In genomic region chr1:13513761-13514160, GRCm38 (mm10) we compare ENCODE assay signal across 11 mouse cellular contexts.
A peak's percentile ranks its signal among the peaks of the same experiment; 100 is the strongest.
DNase-seq lines count a peak whose midpoint lies in the region; ATAC-seq and TF ChIP-seq lines count a peak whose summit lies in the region.
"Had no signal": no experiment of that assay in that cellular context is flagged by ENCODE, and none has a peak within 500 bp of the region (broad histone marks: within the 10 kb centered on the region; RNA-seq: fewer than 3 reads in every experiment).

No protein-coding gene starts in this region.

- no peak for TF ChIP-seq CTCF in MEL (IDR thresholded peaks at IDR 0.05 in 2 of 3, conservative IDR thresholded peaks at IDR 0.05 in 1 of 3; ENCODE audit: control insufficient read depth in 1 of 3, insufficient read depth in 1 of 3, low read depth in 2 of 3, low read length in 3 of 3, poor library complexity in 1 of 3, severe bottlenecking in 1 of 3)

- peak in 1 of 2 experiments; percentile 29; a peak in 1 of 4 replicates for TF ChIP-seq POLR2A in MEL (IDR thresholded peaks at IDR 0.05; ENCODE audit: control insufficient read depth in 1 of 2, insufficient read depth in 1 of 2, low read depth in 1 of 2, low read length in 2 of 2, poor library complexity in 1 of 2)

- peak; percentile 70 for DNase-seq in CD4-positive, CD25-positive, alpha-beta regulatory T cell, adult 2 months (ENCODE audit: low read depth, low spot score)
- peak; percentile 95 for DNase-seq in MEL (ENCODE audit: low read depth, low spot score)
- DNase-seq in liver, embryonic 11.5 days (ENCODE audit: low spot score): no peak
- DNase-seq in natural killer cell, adult 2 months (ENCODE audit: low spot score in 2 of 2): peak; percentile 12 to 22
- DNase-seq in left cerebral cortex, adult 9 months (ENCODE audit: low spot score in 2 of 2): no peak
- DNase-seq in layer of hippocampus, postnatal 14 days (ENCODE audit: low spot score in 2 of 2): no peak
- DNase-seq in embryo, embryonic 10 days (ENCODE audit: low spot score): no peak
- DNase-seq: cerebellum, adult 11 months; heart, postnatal 36 days; kidney, postnatal 10 days; lung, postnatal 10 days had no signal

- no peak for TF ChIP-seq RAD21 in MEL (IDR thresholded peaks at IDR 0.05; ENCODE audit: low read depth, low read length)

- 54% methylated on average over 11 of the region's 11 CpGs for WGBS in liver, embryonic 11.5 days

- no peaks in the 10 kb centered on the region for H3K27me3 ChIP-seq in MEL (ENCODE audit: control insufficient read depth in 1 of 2, insufficient read depth in 2 of 2, low read length in 2 of 2)
- H3K27me3 ChIP-seq in liver, embryonic 11.5 days (replicated peaks; ENCODE audit: control insufficient read depth, insufficient read depth, low read length): no peaks in the 10 kb centered on the region

- no peaks in the 10 kb centered on the region for H3K4me1 ChIP-seq in MEL (ENCODE audit: control insufficient read depth in 1 of 2, insufficient read depth in 2 of 2, low read length in 2 of 2)
- no peaks in the 10 kb centered on the region for H3K4me1 ChIP-seq in liver, embryonic 11.5 days (replicated peaks; ENCODE audit: control insufficient read depth, insufficient read depth, low read length)

- peak overlapping the region; percentile 61 to 90 for H3K4me3 ChIP-seq in MEL (ENCODE audit: control insufficient read depth in 1 of 2, insufficient read depth in 1 of 2, low read depth in 2 of 2, low read length in 2 of 2)
- peak overlapping the region; percentile 24; the same call in 1 of the 2 replicates for H3K4me3 ChIP-seq in liver, embryonic 11.5 days (ENCODE audit: low read depth, low read length)

- peak overlapping the region; percentile 58; the same call in 1 of the 2 replicates for H3K27ac ChIP-seq in MEL (ENCODE audit: control insufficient read depth, low read depth, low read length)
- H3K27ac ChIP-seq in liver, embryonic 11.5 days (ENCODE audit: low read depth, low read length): no peak overlapping the region

- ATAC-seq in liver, embryonic 11.5 days (replicated peaks; ENCODE audit: low FRiP score): 0 out of 2 replicates have a peak, but pooled peaks have one; percentile 36

- H3K9ac ChIP-seq in MEL (ENCODE audit: control insufficient read depth, low read depth, low read length, poor library complexity, severe bottlenecking): peak overlapping the region; percentile 71
- H3K9ac ChIP-seq in liver, embryonic 11.5 days (ENCODE audit: low read depth, low read length): no peak overlapping the region

- H3K36me3 ChIP-seq in MEL (ENCODE audit: control insufficient read depth in 1 of 2, insufficient read depth in 2 of 2, low read length in 2 of 2): no peaks in the 10 kb centered on the region
- no peaks in the 10 kb centered on the region for H3K36me3 ChIP-seq in liver, embryonic 11.5 days (ENCODE audit: control insufficient read depth, insufficient read depth, low read length)

- TF ChIP-seq EP300 in MEL (IDR thresholded peaks at IDR 0.05; ENCODE audit: low read depth in 1 of 2, low read length in 2 of 2): peak; percentile 63 to 79

- no peaks in the 10 kb centered on the region; the same call in 1 of the 2 replicates for H3K79me2 ChIP-seq in MEL (ENCODE audit: control insufficient read depth, insufficient read depth, low read length, poor library complexity)

- no peaks in the 10 kb centered on the region for H3K9me3 ChIP-seq in MEL (replicated peaks; ENCODE audit: insufficient read depth, low read length)
- peaks cover 4% of the 10 kb centered on the region; the same call in 1 of the 2 replicates for H3K9me3 ChIP-seq in liver, embryonic 11.5 days (ENCODE audit: control insufficient read depth, low read length)

- peak overlapping the region; percentile 33 for H3K4me2 ChIP-seq in liver, embryonic 11.5 days

TF ChIP-seq in MEL, 35 proteins besides CTCF, POLR2A, EP300 and RAD21:
- TF ChIP-seq POLR2AphosphoS2 (IDR thresholded peaks at IDR 0.05; ENCODE audit: low read length): no peak
- peak; percentile 71 for TF ChIP-seq SIN3A (IDR thresholded peaks at IDR 0.05; ENCODE audit: low read length)
- no peak for TF ChIP-seq E2F4 (IDR thresholded peaks at IDR 0.05; ENCODE audit: borderline replicate concordance, low read depth, low read length)
- peak; percentile 77 for TF ChIP-seq TAL1 (IDR thresholded peaks at IDR 0.05; ENCODE audit: low read length)
- TF ChIP-seq ZMIZ1 (IDR thresholded peaks at IDR 0.05; ENCODE audit: low read depth, low read length): no peak
- TF ChIP-seq UBTF (IDR thresholded peaks at IDR 0.05; ENCODE audit: borderline replicate concordance, insufficient read depth, low read depth, low read length): peak; percentile 92; the same call in 1 of the 2 replicates
- TF ChIP-seq USF1 (IDR thresholded peaks at IDR 0.05; ENCODE audit: low read depth, low read length): no peak
- TF ChIP-seq MAZ (IDR thresholded peaks at IDR 0.05; ENCODE audit: low read depth, low read length): 0 out of 2 replicates have a peak, but pooled peaks have one; percentile 55
- no peak for TF ChIP-seq GABPA (IDR thresholded peaks at IDR 0.05; ENCODE audit: low read depth, low read length)
- TF ChIP-seq ZNF384 (IDR thresholded peaks at IDR 0.05; ENCODE audit: low read depth, low read length): no peak
- TF ChIP-seq ZC3H11A (IDR thresholded peaks at IDR 0.05; ENCODE audit: low read depth, low read length): 0 out of 2 replicates have a peak, but pooled peaks have one; percentile 12
- TF ChIP-seq MEF2A (IDR thresholded peaks at IDR 0.05; ENCODE audit: extremely low read depth, insufficient replicate concordance, low read depth, low read length, poor library complexity, severe bottlenecking): no peak
- TF ChIP-seq MAFK (IDR thresholded peaks at IDR 0.05; ENCODE audit: borderline replicate concordance, low read depth, low read length): 0 out of 2 replicates have a peak, but pooled peaks have one; percentile 29
- TF ChIP-seq ETS1 (IDR thresholded peaks at IDR 0.05; ENCODE audit: low read depth, low read length): peak; percentile 79
- no peak for TF ChIP-seq SMC3 (IDR thresholded peaks at IDR 0.05; ENCODE audit: low read depth, low read length)
- no peak for TF ChIP-seq CHD2 (IDR thresholded peaks at IDR 0.05; ENCODE audit: low read length)
- TF ChIP-seq JUND (IDR thresholded peaks at IDR 0.05; ENCODE audit: low read depth, low read length): no peak
- no peak for TF ChIP-seq USF2 (IDR thresholded peaks at IDR 0.05; ENCODE audit: borderline replicate concordance in 1 of 2, insufficient read depth in 1 of 2, low read depth in 1 of 2, low read length in 2 of 2)
- TF ChIP-seq NRF1 (IDR thresholded peaks at IDR 0.05; ENCODE audit: insufficient read depth, low read depth, low read length, poor library complexity, severe bottlenecking): peak; percentile 81
- TF ChIP-seq TCF12 (IDR thresholded peaks at IDR 0.05; ENCODE audit: low read depth, low read length): peak; percentile 68; the same call in 1 of the 2 replicates
- TF ChIP-seq MYC (IDR thresholded peaks at IDR 0.05; ENCODE audit: low read depth, low read length): peak; percentile 75
- peak; percentile 85 for TF ChIP-seq MAX (IDR thresholded peaks at IDR 0.05; ENCODE audit: low read length)
- peak; percentile 96 for TF ChIP-seq TBP (IDR thresholded peaks at IDR 0.05; ENCODE audit: low read depth, low read length)
- TF ChIP-seq BHLHE40 (IDR thresholded peaks at IDR 0.05; ENCODE audit: borderline replicate concordance, low read depth, low read length): peak; percentile 80
- peak; percentile 43 for TF ChIP-seq GATA1 (IDR thresholded peaks at IDR 0.05; ENCODE audit: low read depth, low read length)
- no peak for TF ChIP-seq POLR2AphosphoS5 (IDR thresholded peaks at IDR 0.05; ENCODE audit: borderline replicate concordance, low read depth, low read length)
- no peak for TF ChIP-seq KAT2A (conservative IDR thresholded peaks at IDR 0.05; ENCODE audit: low read depth, low read length)
- TF ChIP-seq ELF1 (IDR thresholded peaks at IDR 0.05; ENCODE audit: low read depth, low read length): no peak
- no peak for TF ChIP-seq NELFE (IDR thresholded peaks at IDR 0.05; ENCODE audit: low read depth, low read length)
- peak; percentile 97 for TF ChIP-seq RCOR1 (IDR thresholded peaks at IDR 0.05; ENCODE audit: low read depth, low read length)
- no peak for TF ChIP-seq MYB (IDR thresholded peaks at IDR 0.05; ENCODE audit: low read depth, low read length)
- no peak for TF ChIP-seq ZKSCAN1 (IDR thresholded peaks at IDR 0.05; ENCODE audit: low read depth, low read length)
- peak; percentile 83 for TF ChIP-seq MXI1 (IDR thresholded peaks at IDR 0.05; ENCODE audit: low read depth, low read length)
- no peak for TF ChIP-seq CHD1 (IDR thresholded peaks at IDR 0.05; ENCODE audit: low read depth, low read length)
- no peak for TF ChIP-seq HCFC1 (IDR thresholded peaks at IDR 0.05; ENCODE audit: low read depth, low read length)
TF ChIP-seq in MEL: peak in this region for 16.

Comparison
In these comparisons a context has a peak if more than half of its experiments do, and no peak if none do; other contexts are left out.
1. DNase-seq: peak in CD4-positive, CD25-positive, alpha-beta regulatory T cell, adult 2 months (single experiment), MEL (single experiment) and natural killer cell, adult 2 months (2 of 2); none in liver, embryonic 11.5 days (single experiment), left cerebral cortex, adult 9 months (0 of 2), layer of hippocampus, postnatal 14 days (0 of 2) and embryo, embryonic 10 days (single experiment).